Mouse (Mus musculus) effector memory CD4-positive, alpha-beta T cell, adult 7 months (primary cell): Measurements from ENCODE around the gene Map4k5. TPM values are rescaled to one million over a fixed set of nuclear protein-coding genes. Genes with fewer than 3 reads are reported as not detected.

Experiments
- polyA plus RNA-seq: library from polyadenylated mRNA; unstranded; fragments of 100-300 nt; shearing (Covaris generic); gene quantifications from one replicate; pipeline ENCODE4 v1.2.1, GENCODE M21; 2017

Map4k5 gene
- polyA plus RNA-seq, result 7.3 TPM

DNA sequence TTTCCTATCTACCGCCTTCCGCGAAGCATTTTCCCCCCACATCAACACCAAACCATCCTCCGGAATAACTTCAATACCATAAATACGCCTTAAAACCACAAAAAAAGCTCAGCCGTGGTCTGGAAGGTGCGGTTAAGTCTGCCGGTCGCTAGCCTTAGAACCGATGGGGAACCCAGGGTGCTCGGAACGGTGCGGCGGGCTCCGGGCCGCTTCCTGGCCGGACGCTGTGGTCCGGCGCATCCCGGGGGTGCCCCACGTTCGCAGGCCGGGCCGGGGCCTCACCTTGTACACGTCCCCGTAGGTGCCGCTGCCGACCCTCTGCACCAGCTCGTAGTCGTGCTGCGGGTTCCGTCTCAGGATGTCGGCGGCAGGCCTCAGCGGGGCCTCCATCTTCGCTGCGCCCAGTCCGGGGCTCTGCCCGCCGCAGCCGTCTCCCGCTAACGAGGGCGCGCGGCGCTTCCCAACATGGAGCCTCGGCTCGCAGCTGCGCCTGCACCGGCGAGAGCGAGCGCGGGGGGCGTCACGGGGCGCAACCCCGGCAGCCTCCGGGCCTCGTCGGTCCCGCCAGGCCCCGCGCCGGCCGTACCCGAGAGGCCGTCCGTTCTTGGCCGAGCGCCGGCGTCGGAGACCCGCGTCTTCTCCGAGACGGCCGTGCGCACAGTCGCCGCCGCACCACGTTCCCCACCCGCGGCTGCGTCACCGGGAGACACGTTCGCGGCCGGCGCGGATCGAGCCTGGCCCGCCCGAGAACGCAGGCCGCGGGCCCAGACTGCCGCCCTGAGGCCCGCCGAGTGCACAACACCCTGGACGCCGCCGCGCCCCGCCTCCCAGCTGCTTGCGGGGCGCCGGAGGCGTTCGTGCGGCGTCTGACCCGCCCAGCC, at the start of gene Map4k5, which contains the start of gene Atl1:
Gene Map4k5 (minus strand): TSS at position 830 of the 881 bp plus-strand sequence.
Gene Atl1 (plus strand): TSS at position 244 of the 881 bp plus-strand sequence.

DNA sequence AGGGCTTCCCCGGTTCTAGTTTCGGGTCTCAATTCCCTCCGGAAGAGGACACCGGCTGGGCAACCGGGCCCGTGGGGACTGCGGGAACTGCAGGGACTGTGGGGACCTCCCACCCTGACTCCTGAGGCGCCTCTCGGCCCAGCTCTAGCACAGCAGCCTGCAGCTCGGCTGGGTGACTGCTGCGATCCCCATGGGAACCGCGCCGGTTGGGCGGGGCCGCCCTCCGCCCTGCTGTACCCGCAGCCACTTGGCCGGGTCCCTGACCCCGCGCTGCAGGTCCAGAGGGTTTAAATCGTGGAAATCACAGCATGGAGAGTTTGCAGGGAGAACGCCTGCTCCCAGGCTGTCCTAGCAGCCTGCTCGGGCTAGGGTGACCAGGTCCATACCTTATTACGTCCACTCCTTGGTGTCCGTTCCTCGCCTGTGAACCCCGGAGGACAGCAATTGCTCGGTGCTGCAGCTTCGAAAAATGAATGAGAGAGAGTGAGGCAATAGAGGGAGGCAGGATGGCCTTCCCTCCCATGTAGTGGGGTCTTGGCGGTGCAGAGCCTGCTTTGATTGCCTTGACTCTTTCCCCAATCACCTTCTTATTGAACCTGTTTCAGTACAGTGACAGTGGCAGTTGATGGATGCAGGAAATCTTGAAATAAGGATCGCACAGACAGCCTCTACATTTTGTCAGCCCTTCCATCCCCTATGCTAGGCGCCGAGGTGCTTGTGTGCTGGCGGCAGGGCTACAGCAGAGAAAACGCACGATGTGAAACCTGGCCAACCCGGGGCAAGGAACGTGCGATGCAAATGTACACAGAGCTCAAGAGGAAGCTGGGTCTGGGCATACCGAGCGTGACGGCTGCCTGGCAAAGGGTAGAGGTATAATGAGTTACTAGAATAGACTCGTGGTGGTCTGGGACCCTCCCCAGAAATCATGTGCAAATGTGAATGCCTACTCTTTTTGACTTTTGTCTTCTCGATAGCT, 102.2 kb downstream of the Map4k5 start, which contains the start of gene Cdkl1:
Gene Cdkl1 (minus strand): TSS at position 738 of the 976 bp plus-strand sequence.

Other genes starting within 250 kb of the Map4k5 start
- 41.3 TPM for gene Sos2, start 211.3 kb downstream of the Map4k5 start, polyA plus RNA-seq
- gene L2hgdh, start 168.3 kb downstream of the Map4k5 start, polyA plus RNA-seq, result 2.5 TPM
- 24.2 TPM for gene Atp5s, start 168.2 kb downstream of the Map4k5 start, polyA plus RNA-seq
- not detected for gene Cdkl1, start 101.9 kb downstream of the Map4k5 start, polyA plus RNA-seq
- gene Atl1, start 586 bp downstream of the Map4k5 start, polyA plus RNA-seq, result 0.41 TPM
- gene Sav1, start 93.8 kb upstream of the Map4k5 start, polyA plus RNA-seq, result 7.7 TPM
- 39.5 TPM for gene Nin, start 220.5 kb upstream of the Map4k5 start, polyA plus RNA-seq